Mouse (Mus musculus): ENCODE measurements around the gene Sgms1.
"Not testable (repeated sequence)": the region's sequence is repeated elsewhere in the genome, so short reads cannot be mapped to it uniquely, and the experiment has no call there.

Sgms1 gene

GRCm38 (mm10) chr19:32102294-32102975, 287.1 kb downstream of the Sgms1 start:
- in situ Hi-C loops (cut with MboI, MseI) = no loop called here

GRCm38 (mm10) chr19:32098582-32098981, 290.9 kb downstream of the Sgms1 start:
- in situ Hi-C loops (cut with MboI, MseI) = no loop called here

GRCm38 (mm10) chr19:32092358-32092757, 297.2 kb downstream of the Sgms1 start:
- in situ Hi-C loops (cut with MboI, MseI) = no loop called here

- in situ Hi-C loops (cut with MboI, MseI) = no loop called here
Observed at GRCm38 (mm10) chr19:32090804-32091203, 298.7 kb downstream of the Sgms1 start.

GRCm38 (mm10) chr19:32088570-32088969, 300.9 kb downstream of the Sgms1 start:
- in situ Hi-C loops (cut with MboI, MseI) = no loop called here

GRCm38 (mm10) chr19:32087736-32088470, 301.6 kb downstream of the Sgms1 start:
- in situ Hi-C loops (cut with MboI, MseI) = no loop called here

- in situ Hi-C loops (cut with MboI, MseI) = not testable (repeated sequence)
Observed at GRCm38 (mm10) chr19:32084813-32085212, 304.7 kb downstream of the Sgms1 start.

All from T-helper 1 cell (primary cell).